Mouse (Mus musculus) cortical plate, adult 2 months (tissue): ENCODE measurements around the gene Ube2o.

Experiments
- CTCF ChIP-seq: fragments of 200-500 bp; IDR thresholded peaks from 2 replicates; pipeline ENCODE4 v1.5.1; 2011; ENCODE audit warnings: mild to moderate bottlenecking, control low read depth, low read length; ENCODE audit not compliant: insufficient read depth; ENCODE audit errors: extremely low read depth
- POLR2A ChIP-seq: fragments of 200-500 bp; IDR thresholded peaks from 2 replicates; pipeline ENCODE4 v1.6.1; 2011; ENCODE audit warnings: mild to moderate bottlenecking, low read length, control low read depth; ENCODE audit not compliant: insufficient read depth; ENCODE audit errors: extremely low read depth

- no peak for TF ChIP-seq POLR2A
- TF ChIP-seq CTCF = no peak
These were observed 18.0 kb upstream of the Ube2o start for GRCm38 (mm10) chr11:116599230-116599629.
